Mouse (Mus musculus) urinary bladder, postnatal 36 days (tissue): ENCODE measurements at regions not wholly inside any gene's neighbourhood (a gene's known extent, or its start where the extent isn't known, plus 50 kb on each side); places are given as distances from the start of the nearest gene placed in this dataset.

Experiments
- DNase-seq, 2 experiments: peaks; one replicate each; pipeline ENCODE4 v3.0.0; 2022; ENCODE audit warnings: low spot score in 2 of 2, mixed read lengths in 1 of 2

- DNase-seq = no peak
Measured at GRCm38 (mm10) chr6:95179993-95180392, 63.0 kb downstream of the Kbtbd8 start.

GRCm38 (mm10) chr6:95182238-95182637 lies 65.2 kb downstream of the Kbtbd8 start:
- no peak for DNase-seq

GRCm38 (mm10) chr6:95185074-95185931 lies 68.3 kb downstream of the Kbtbd8 start:
- DNase-seq = no peak

- DNase-seq = no peak
Measured at GRCm38 (mm10) chr6:95196631-95197030, 79.6 kb downstream of the Kbtbd8 start.

GRCm38 (mm10) chr6:95198611-95199010 lies 81.6 kb downstream of the Kbtbd8 start:
- no peak for DNase-seq

GRCm38 (mm10) chr6:95202291-95202790 lies 85.3 kb downstream of the Kbtbd8 start:
- DNase-seq = no peak

GRCm38 (mm10) chr6:95202978-95203377 lies 85.9 kb downstream of the Kbtbd8 start:
- no peak for DNase-seq

- no peak for DNase-seq
Measured at GRCm38 (mm10) chr6:95204231-95204630, 87.2 kb downstream of the Kbtbd8 start.

- peak in 1 of 2 experiments; percentile 4 for DNase-seq
Measured at GRCm38 (mm10) chr6:95207063-95207462, 90.0 kb downstream of the Kbtbd8 start.

GRCm38 (mm10) chr6:95217431-95217830 lies 100.4 kb downstream of the Kbtbd8 start:
- no peak for DNase-seq

- DNase-seq = no peak
Measured at GRCm38 (mm10) chr6:95218830-95219229, 101.8 kb downstream of the Kbtbd8 start.

GRCm38 (mm10) chr6:95223537-95223936 lies 98.4 kb upstream of the Gm10234 start:
- peak; percentile 71 to 73 for DNase-seq

- DNase-seq = no peak
Measured at GRCm38 (mm10) chr6:95229885-95230284, 92.0 kb upstream of the Gm10234 start.

GRCm38 (mm10) chr6:95234712-95235111 lies 87.2 kb upstream of the Gm10234 start:
- DNase-seq = no peak

- no peak for DNase-seq
Measured at GRCm38 (mm10) chr6:95243657-95244056, 78.3 kb upstream of the Gm10234 start.

GRCm38 (mm10) chr6:95244911-95245310 lies 77.0 kb upstream of the Gm10234 start:
- no peak for DNase-seq

GRCm38 (mm10) chr6:95256303-95256702 lies 65.6 kb upstream of the Gm10234 start:
- no peak for DNase-seq

- DNase-seq = no peak
Measured at GRCm38 (mm10) chr6:95261001-95261400, 60.9 kb upstream of the Gm10234 start.

- DNase-seq = no peak
Measured at GRCm38 (mm10) chr6:95264011-95264869, 57.7 kb upstream of the Gm10234 start.

GRCm38 (mm10) chr6:95269524-95269923 lies 52.4 kb upstream of the Gm10234 start:
- DNase-seq = no peak
